Mouse (Mus musculus): ENCODE data around the gene Cd2bp2. TPM values are rescaled to one million over a fixed set of nuclear protein-coding genes. Genes with fewer than 3 reads are reported as not detected.

Gene Cd2bp2
- 10 to 100 TPM; 61.9 to 72.7 TPM for polyA plus RNA-seq (2017; shearing (Covaris generic))

GRCm38 (mm10) chr7:127195544-127196295 is at the start of gene Cd2bp2:
Cd2bp2 (minus strand) TSS chr7:127196050.

GRCm38 (mm10) chr7:127243870-127244657 is 48.2 kb upstream of the Cd2bp2 start, which contains the start of gene Zfp771:
Zfp771 (plus strand) TSS chr7:127244274.

DNA sequence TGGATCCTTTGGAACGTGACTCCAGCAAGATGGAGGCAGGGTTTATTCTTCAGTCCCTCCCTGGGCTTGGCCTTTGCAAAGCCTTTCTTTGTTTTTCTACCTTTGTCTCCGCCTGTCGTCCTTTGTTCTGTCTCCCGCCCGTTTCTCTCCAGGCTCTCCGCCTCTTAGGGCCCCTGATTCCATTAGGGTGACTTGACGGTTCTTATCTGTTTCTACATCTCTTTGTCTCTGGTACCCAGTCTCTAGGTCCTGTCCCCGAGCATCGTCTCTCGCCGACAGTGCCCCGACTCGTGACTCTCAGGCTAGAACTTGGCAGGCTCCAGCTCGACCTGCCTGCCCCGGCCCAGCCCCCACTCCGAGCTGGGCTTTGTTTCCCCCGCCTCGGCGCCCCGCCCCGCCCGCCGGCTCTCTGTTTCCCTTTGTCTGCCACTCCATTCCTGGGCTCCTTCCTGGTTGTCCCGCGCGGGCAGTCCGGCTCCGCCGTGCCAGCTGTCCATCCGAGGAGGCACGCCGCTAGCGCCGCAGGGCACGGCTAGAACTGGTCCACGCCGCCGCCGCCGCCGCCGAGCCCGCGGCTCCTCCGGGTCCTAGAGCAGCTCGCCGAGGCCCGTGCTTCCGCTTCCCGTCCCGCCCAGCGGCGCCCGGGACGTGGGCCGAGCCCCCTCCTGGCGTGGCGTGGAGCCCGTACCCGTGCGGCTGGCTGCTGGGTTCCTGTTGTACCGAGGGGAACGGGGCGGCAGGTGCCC is 36.9 kb upstream of the Cd2bp2 start, which contains the start of the genes Zfp553 and Sept1:
Zfp553 (plus strand) TSS at position 440 of the 746 bp plus-strand sequence.
Sept1 (minus strand) TSS at position 509 of the 746 bp plus-strand sequence.

DNA sequence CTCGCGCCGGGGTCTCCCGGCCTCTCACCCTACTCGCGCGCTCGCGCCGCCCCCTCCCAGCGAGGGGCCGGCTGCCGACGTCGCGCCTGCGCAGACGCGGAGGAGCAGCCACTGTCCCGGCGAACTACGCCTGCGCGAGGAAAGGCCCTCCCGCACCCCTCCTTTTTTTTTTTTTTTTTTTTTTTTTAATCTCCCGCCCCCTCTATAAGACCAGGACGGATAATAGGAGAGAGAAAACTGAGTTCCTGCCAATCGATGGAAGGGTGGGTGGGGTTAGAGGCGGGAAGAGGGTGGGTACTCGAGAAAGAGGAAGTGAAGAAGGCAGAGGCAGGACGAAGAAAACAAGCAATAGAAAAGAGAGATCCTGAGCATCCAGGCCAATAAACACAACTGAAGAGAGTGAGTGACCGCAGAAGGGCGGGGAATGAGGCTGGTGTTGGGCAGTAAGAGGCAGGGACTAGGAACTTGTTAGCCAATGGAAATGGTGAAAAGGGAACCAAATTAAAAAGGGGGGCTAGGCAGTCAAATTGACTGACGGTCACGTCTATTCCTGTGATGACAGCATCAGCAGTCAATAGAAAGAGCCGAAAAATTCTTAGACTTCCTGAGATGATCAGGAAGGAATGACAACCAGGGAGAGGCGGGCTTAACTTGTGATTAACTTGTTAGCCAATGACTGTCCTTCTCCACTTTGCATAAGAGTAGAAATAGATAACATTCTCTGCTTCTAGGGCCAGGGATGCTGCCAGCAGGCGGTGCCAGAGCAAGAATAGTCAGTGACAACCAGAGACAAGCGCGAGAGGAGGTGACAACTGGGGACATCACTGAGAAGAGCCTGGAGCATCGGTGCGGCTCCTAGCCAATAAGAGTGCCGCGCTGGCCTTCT is 12.9 kb upstream of the Cd2bp2 start, which contains the start of gene Mylpf:
Mylpf (plus strand) TSS at position 338 of the 886 bp plus-strand sequence.

DNA sequence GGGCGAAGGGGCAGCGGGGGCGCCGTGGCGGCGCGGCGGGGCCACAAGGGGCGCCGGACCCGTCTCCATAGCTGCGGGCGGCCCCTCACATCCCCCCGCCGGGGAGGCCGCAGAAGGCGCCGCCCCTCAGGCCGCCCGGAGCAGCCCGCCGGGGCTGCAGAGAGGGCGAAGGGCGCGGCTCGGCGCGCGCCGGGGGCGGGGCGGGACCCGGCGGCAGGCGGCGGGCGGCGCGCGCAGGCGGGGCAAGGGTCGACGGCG is 12.4 kb upstream of the Cd2bp2 start, which contains the start of gene Tbc1d10b:
Tbc1d10b (minus strand) TSS at position 174 of the 258 bp plus-strand sequence.

Other genes starting within 250 kb of the Cd2bp2 start
- gene Asphd1, start 246.5 kb downstream of the Cd2bp2 start, polyA plus RNA-seq (2017; shearing (Covaris generic)): under 1 TPM in 1 of 2 experiments, not detected in 1; 0.21 TPM
- gene Sez6l2, start 245.5 kb downstream of the Cd2bp2 start, polyA plus RNA-seq (2017; shearing (Covaris generic)): under 1 TPM; 0.34 to 0.62 TPM
- 100 to 1,000 TPM; 176 to 321 TPM for gene Cdipt, start 220.1 kb downstream of the Cd2bp2 start, polyA plus RNA-seq (2017; shearing (Covaris generic))
- gene Cdiptos, start 220.0 kb downstream of the Cd2bp2 start, polyA plus RNA-seq (2017; shearing (Covaris generic)): 1 to 10 TPM in 1 of 2 experiments, under 1 TPM in 1; 0.64 to 2.0 TPM
- 10 to 100 TPM; 19.5 to 57.5 TPM for gene Mvp, start 181.4 kb downstream of the Cd2bp2 start, polyA plus RNA-seq (2017; shearing (Covaris generic))
- gene Pagr1b, start 179.6 kb downstream of the Cd2bp2 start, polyA plus RNA-seq (2017; shearing (Covaris generic)): 1 to 10 TPM in 1 of 2 experiments, under 1 TPM in 1; 0.54 to 1.7 TPM
- gene Pagr1a, start 178.7 kb downstream of the Cd2bp2 start, polyA plus RNA-seq (2017; shearing (Covaris generic)): 100 to 1,000 TPM in 1 of 2 experiments, 10 to 100 TPM in 1; 99.8 to 119 TPM
- 10 to 100 TPM; 31.2 to 33.4 TPM for gene Gm42742, start 175.0 kb downstream of the Cd2bp2 start, polyA plus RNA-seq (2017; shearing (Covaris generic))
- gene Prrt2, start 174.8 kb downstream of the Cd2bp2 start, polyA plus RNA-seq (2017; shearing (Covaris generic)): 1 to 10 TPM; 6.4 to 8.6 TPM
- gene Maz, start 169.0 kb downstream of the Cd2bp2 start, polyA plus RNA-seq (2017; shearing (Covaris generic)): 100 to 1,000 TPM; 117 to 145 TPM
- gene Kif22, start 153.6 kb downstream of the Cd2bp2 start, polyA plus RNA-seq (2017; shearing (Covaris generic)): 10 to 100 TPM; 20.0 to 37.5 TPM
- gene Zg16, start 108.7 kb downstream of the Cd2bp2 start, polyA plus RNA-seq (2017; shearing (Covaris generic)): not detected
- gene AI467606, start 104.7 kb downstream of the Cd2bp2 start, polyA plus RNA-seq (2017; shearing (Covaris generic)): 100 to 1,000 TPM; 267 to 384 TPM
- gene Qprt, start 73.8 kb downstream of the Cd2bp2 start, polyA plus RNA-seq (2017; shearing (Covaris generic)): 10 to 100 TPM; 18.6 to 21.0 TPM
- gene Spn, start 58.2 kb downstream of the Cd2bp2 start, polyA plus RNA-seq (2017; shearing (Covaris generic)): 100 to 1,000 TPM in 1 of 2 experiments, 10 to 100 TPM in 1; 86.6 to 120 TPM
- gene Tbc1d10b, start 12.4 kb upstream of the Cd2bp2 start, polyA plus RNA-seq (2017; shearing (Covaris generic)): 10 to 100 TPM; 54.9 to 75.1 TPM
- 10 to 100 TPM; 16.3 to 22.5 TPM for gene Mylpf, start 12.8 kb upstream of the Cd2bp2 start, polyA plus RNA-seq (2017; shearing (Covaris generic))
- gene Zfp553, start 37.0 kb upstream of the Cd2bp2 start, polyA plus RNA-seq (2017; shearing (Covaris generic)): 10 to 100 TPM; 15.9 to 22.5 TPM
- gene Sept1, start 37.1 kb upstream of the Cd2bp2 start, polyA plus RNA-seq (2017; shearing (Covaris generic)): 100 to 1,000 TPM; 561 to 593 TPM
- 10 to 100 TPM; 14.3 to 16.7 TPM for gene Zfp771, start 48.2 kb upstream of the Cd2bp2 start, polyA plus RNA-seq (2017; shearing (Covaris generic))
- gene Dctpp1, start 64.7 kb upstream of the Cd2bp2 start, polyA plus RNA-seq (2017; shearing (Covaris generic)): 10 to 100 TPM; 50.9 to 60.3 TPM
- gene Sephs2, start 78.0 kb upstream of the Cd2bp2 start, polyA plus RNA-seq (2017; shearing (Covaris generic)): 10 to 100 TPM; 39.0 to 51.9 TPM
- 100 to 1,000 TPM; 211 to 250 TPM for gene Itgal, start 100.2 kb upstream of the Cd2bp2 start, polyA plus RNA-seq (2017; shearing (Covaris generic))
- under 1 TPM in 1 of 2 experiments, not detected in 1; 0.76 TPM for gene Zfp768, start 149.5 kb upstream of the Cd2bp2 start, polyA plus RNA-seq (2017; shearing (Covaris generic))
- gene Zfp747, start 180.0 kb upstream of the Cd2bp2 start, polyA plus RNA-seq (2017; shearing (Covaris generic)): 10 to 100 TPM; 16.2 to 23.4 TPM
- gene 9130019O22Rik, start 191.1 kb upstream of the Cd2bp2 start, polyA plus RNA-seq (2017; shearing (Covaris generic)): 1 to 10 TPM; 6.8 to 7.3 TPM
- gene E430018J23Rik, start 197.6 kb upstream of the Cd2bp2 start, polyA plus RNA-seq (2017; shearing (Covaris generic)): 1 to 10 TPM; 7.3 to 7.4 TPM
- gene Zfp764, start 210.8 kb upstream of the Cd2bp2 start, polyA plus RNA-seq (2017; shearing (Covaris generic)): 10 to 100 TPM in 1 of 2 experiments, 1 to 10 TPM in 1; 8.4 to 11.7 TPM
- 10 to 100 TPM; 32.1 to 53.1 TPM for gene Zfp688, start 226.0 kb upstream of the Cd2bp2 start, polyA plus RNA-seq (2017; shearing (Covaris generic))

All from activated CD4-positive, CD25-positive, alpha-beta regulatory T cell (primary cell).